ENCODE assay signal across 11 mouse cellular contexts in genomic region chr7:101868241-101869162, GRCm38 (mm10). TPM values are rescaled to one million over a fixed set of nuclear protein-coding genes. Genes with fewer than 3 reads are reported as not detected.
DNase-seq lines count a peak whose midpoint lies in the region; ATAC-seq and TF ChIP-seq lines count a peak whose summit lies in the region.
"Had no signal": no experiment of that assay in that cellular context is flagged by ENCODE, and none has a peak within 500 bp of the region (broad histone marks: within the 10 kb centered on the region; RNA-seq: fewer than 3 reads in every experiment).

No protein-coding gene starts in this region.

- H3K9me3 ChIP-seq in heart, embryonic 16.5 days (replicated peaks; ENCODE audit: control insufficient read depth, low read length): no peaks in the 10 kb centered on the region
- H3K9me3 ChIP-seq: stomach, embryonic 15.5 days had no signal

- H3K27ac ChIP-seq in heart, embryonic 16.5 days (ENCODE audit: low read length): 0 out of 2 replicates have a peak overlapping the region, but pooled peaks have one; percentile 15
- H3K27ac ChIP-seq in layer of hippocampus, adult 2 months: no peak overlapping the region
- H3K27ac ChIP-seq: stomach, embryonic 15.5 days had no signal

- H3K4me1 ChIP-seq in heart, embryonic 16.5 days (ENCODE audit: control insufficient read depth, insufficient read depth, low read length): peaks cover 9% of the 10 kb centered on the region
- H3K4me1 ChIP-seq: stomach, embryonic 15.5 days had no signal

- WGBS in heart, embryonic 16.5 days: 57% methylated on average over 13 of the region's 13 CpGs

- peak; percentile 35 for ATAC-seq in heart, embryonic 16.5 days (replicated peaks; ENCODE audit: extremely low read depth, insufficient read depth, low FRiP score)

- H3K36me3 ChIP-seq in heart, embryonic 16.5 days (ENCODE audit: control insufficient read depth, insufficient read depth): no peaks in the 10 kb centered on the region
- H3K36me3 ChIP-seq: stomach, embryonic 15.5 days had no signal

- peak; percentile 48 for DNase-seq in ovary, adult 18-20 months (ENCODE audit: low spot score)
- DNase-seq in ovary, postnatal 10 days (ENCODE audit: low spot score): no peak
- peak; percentile 63 to 81 for DNase-seq in kidney, postnatal 25 days
- peak; percentile 75 for DNase-seq in testis, postnatal 14 days (ENCODE audit: low spot score)
- DNase-seq in layer of hippocampus, adult 18-20 months (ENCODE audit: low spot score in 2 of 2): no peak
- DNase-seq in embryo, embryonic 11 days: no peak
- DNase-seq in layer of hippocampus, adult 2 months (ENCODE audit: low spot score in 2 of 2): no peak
- DNase-seq: cerebellum, adult 18-20 months had no signal

- H3K4me3 ChIP-seq in heart, embryonic 16.5 days (ENCODE audit: low read length): no peak overlapping the region
- H3K4me3 ChIP-seq in layer of hippocampus, adult 2 months: no peak overlapping the region
- H3K4me3 ChIP-seq: stomach, embryonic 15.5 days had no signal

- no peak overlapping the region for H3K4me2 ChIP-seq in heart, embryonic 16.5 days (ENCODE audit: low read depth, low read length)
- H3K4me2 ChIP-seq: stomach, embryonic 15.5 days had no signal

- no peaks in the 10 kb centered on the region for H3K27me3 ChIP-seq in heart, embryonic 16.5 days (ENCODE audit: control insufficient read depth, insufficient read depth, low read length)
- H3K27me3 ChIP-seq: stomach, embryonic 15.5 days had no signal

- TF ChIP-seq CTCF in layer of hippocampus, adult 2 months (conservative IDR thresholded peaks at IDR 0.05): no peak

- H3K9ac ChIP-seq in heart, embryonic 16.5 days (ENCODE audit: low read length): no peak overlapping the region
- H3K9ac ChIP-seq: stomach, embryonic 15.5 days had no signal

RNA-seq across cellular contexts. Expression of gene Folr1, which starts 2.1 kb away (rescaled TPM):
- 4.0 and 4.7 TPM in 2 replicates for polyA plus RNA-seq in heart, embryonic 16.5 days (2015; fragmentation: Nextera tagmentation; extraction: Ambion mirVana)
- total RNA-seq in layer of hippocampus, adult 18-20 months (2021): 1 to 10 TPM in 1 of 2 experiments, under 1 TPM in 1; 0.76 to 3.0 TPM
- 1 to 10 TPM in 1 of 2 experiments, not detected in 1; 1.2 TPM for total RNA-seq in layer of hippocampus, adult 2 months (2021)

RNA-seq across cellular contexts. Expression of gene Anapc15, which starts 5.0 kb away (rescaled TPM):
- polyA plus RNA-seq in heart, embryonic 16.5 days (2015; fragmentation: Nextera tagmentation; extraction: Ambion mirVana): 53.2 and 54.0 TPM in 2 replicates
- total RNA-seq in layer of hippocampus, adult 18-20 months (2021): 10 to 100 TPM; 30.5 to 34.9 TPM
- total RNA-seq in layer of hippocampus, adult 2 months (2021): 10 to 100 TPM; 24.5 to 29.3 TPM

RNA-seq across cellular contexts. Expression of gene Folr2, which starts 11.5 kb away (rescaled TPM):
- polyA plus RNA-seq in heart, embryonic 16.5 days (2015; fragmentation: Nextera tagmentation; extraction: Ambion mirVana): 0.98 and 2.4 TPM in 2 replicates
- total RNA-seq in layer of hippocampus, adult 18-20 months (2021): under 1 TPM in 1 of 2 experiments, not detected in 1; 0.40 TPM
- under 1 TPM in 1 of 2 experiments, not detected in 1; 0.36 TPM for total RNA-seq in layer of hippocampus, adult 2 months (2021)
- total RNA-seq: neutrophil, adult 5-6 weeks had no signal

RNA-seq across cellular contexts. Expression of gene Inppl1, which starts 30.5 kb away (rescaled TPM):
- 48.9 and 59.3 TPM in 2 replicates for polyA plus RNA-seq in heart, embryonic 16.5 days (2015; fragmentation: Nextera tagmentation; extraction: Ambion mirVana)
- total RNA-seq in layer of hippocampus, adult 18-20 months (2021): 10 to 100 TPM; 23.0 to 31.1 TPM
- 10 to 100 TPM; 26.7 to 28.4 TPM for total RNA-seq in layer of hippocampus, adult 2 months (2021)

RNA-seq across cellular contexts. Expression of gene Lamtor1, which starts 37.2 kb away (rescaled TPM):
- 147 and 151 TPM in 2 replicates for polyA plus RNA-seq in heart, embryonic 16.5 days (2015; fragmentation: Nextera tagmentation; extraction: Ambion mirVana)
- 10 to 100 TPM; 90.2 to 96.3 TPM for total RNA-seq in layer of hippocampus, adult 18-20 months (2021)
- total RNA-seq in layer of hippocampus, adult 2 months (2021): 10 to 100 TPM; 90.2 to 95.6 TPM

Comparison
In these comparisons a context has a peak if more than half of its experiments do, and no peak if none do; other contexts are left out.
1. DNase-seq: peak in ovary, adult 18-20 months (single experiment), kidney, postnatal 25 days (2 of 2) and testis, postnatal 14 days (single experiment); none in ovary, postnatal 10 days (single experiment), layer of hippocampus, adult 18-20 months (0 of 2), embryo, embryonic 11 days (single experiment) and layer of hippocampus, adult 2 months (0 of 2).